Mouse (Mus musculus) heart, adult 8-10 months (tissue): ENCODE data around the gene Atf6. TPM values are rescaled to one million over a fixed set of nuclear protein-coding genes. Genes with fewer than 3 reads are reported as not detected.
A peak's percentile ranks its signal among the peaks of the same experiment; 100 is the strongest.

ENCODE experiments used
- DNase-seq: peaks from one replicate; pipeline ENCODE4 v3.0.0; 2022; ENCODE audit warnings: low spot score
- total RNA-seq, 4 experiments: library from RNA; stranded (reverse); gene quantifications; 2 replicates each; pipeline ENCODE4 v1.2.4; 2022

Atf6 gene
- total RNA-seq, 4 experiments from 2014 or later, result 70.6 to 81.4 (median 76.4) TPM

GRCm38 (mm10) chr1:170771437-170772003, 96.1 kb downstream of the Atf6 start:
- DNase-seq, result no peak

- DNase-seq, result no peak
Measured at GRCm38 (mm10) chr1:170770691-170771090, 96.9 kb downstream of the Atf6 start.

- peak; percentile 47 for DNase-seq
Measured at GRCm38 (mm10) chr1:170766997-170767396, 100.6 kb downstream of the Atf6 start.

- DNase-seq, result no peak
Measured at GRCm38 (mm10) chr1:170764798-170765197, 102.8 kb downstream of the Atf6 start.

GRCm38 (mm10) chr1:170761634-170762033, 105.9 kb downstream of the Atf6 start:
- DNase-seq, result no peak

- DNase-seq, result no peak
Measured at GRCm38 (mm10) chr1:170753597-170753996, 114.0 kb downstream of the Atf6 start.

GRCm38 (mm10) chr1:170751797-170752196, 115.8 kb downstream of the Atf6 start:
- DNase-seq, result no peak

- DNase-seq, result no peak
Measured at GRCm38 (mm10) chr1:170746523-170746922, 121.0 kb downstream of the Atf6 start.

GRCm38 (mm10) chr1:170741497-170742246, 125.9 kb downstream of the Atf6 start:
- no peak for DNase-seq

GRCm38 (mm10) chr1:170734866-170735265, 132.7 kb downstream of the Atf6 start:
- DNase-seq, result no peak

- no peak for DNase-seq
Measured at GRCm38 (mm10) chr1:170732596-170732890, 135.0 kb downstream of the Atf6 start.

- DNase-seq, result no peak
Measured at GRCm38 (mm10) chr1:170731865-170732595, 135.5 kb downstream of the Atf6 start.

GRCm38 (mm10) chr1:170729267-170729962, 138.2 kb downstream of the Atf6 start:
- DNase-seq, result no peak

GRCm38 (mm10) chr1:170728524-170728923, 139.0 kb downstream of the Atf6 start:
- no peak for DNase-seq

GRCm38 (mm10) chr1:170721560-170721959, 146.0 kb downstream of the Atf6 start:
- peak; percentile 63 for DNase-seq

- DNase-seq, result no peak
Measured at GRCm38 (mm10) chr1:170718133-170718810, 149.3 kb downstream of the Atf6 start.

GRCm38 (mm10) chr1:170717241-170717828, 150.2 kb downstream of the Atf6 start:
- no peak for DNase-seq

GRCm38 (mm10) chr1:170711731-170712130, 155.8 kb downstream of the Atf6 start:
- no peak for DNase-seq

- DNase-seq, result no peak
Measured at GRCm38 (mm10) chr1:170709969-170710368, 157.6 kb downstream of the Atf6 start.

- DNase-seq, result peak; percentile 30
Measured at GRCm38 (mm10) chr1:170709481-170709880, 158.1 kb downstream of the Atf6 start.

- no peak for DNase-seq
Measured at GRCm38 (mm10) chr1:170709034-170709433, 158.5 kb downstream of the Atf6 start.
